Mouse (Mus musculus) heart, postnatal 0 days (tissue): ENCODE results near the gene Nckap5.

Experiments used
- CTCF ChIP-seq: IDR thresholded peaks from 2 replicates; pipeline ENCODE4 v1.5.1; 2016; ENCODE audit warnings: antibody characterized with exemption, control low read depth, low read depth
- EP300 ChIP-seq: IDR thresholded peaks from 2 replicates; pipeline ENCODE4 v1.6.1; 2016; ENCODE audit warnings: antibody characterized with exemption, low read depth

GRCm38 (mm10) chr1:125923062-125923461, 907.5 kb downstream of the Nckap5 start:
- no peak for TF ChIP-seq CTCF
- no peak for TF ChIP-seq EP300
